Mouse (Mus musculus) hindbrain, embryonic 12.5 days (tissue): ENCODE data around the gene Glcci1. TPM values are rescaled to one million over a fixed set of nuclear protein-coding genes. Genes with fewer than 3 reads are reported as not detected.
"Not testable (repeated sequence)": the region's sequence is repeated elsewhere in the genome, so short reads cannot be mapped to it uniquely, and the experiment has no call there.

Experiments
- ATAC-seq: fragments of 200-750 bp; cut with Nextera tagmentation; 2 replicates; pipeline ENCODE4 v1.8.0; 2017; ENCODE audit warnings: moderate TSS enrichment; ENCODE audit not compliant: low FRiP score
- H3K27ac ChIP-seq: fragments of 300-500 bp; sonication (generic); 2 replicates; pipeline ENCODE4 v1.5.1; 2016; ENCODE audit warnings: mild to moderate bottlenecking
- H3K27me3 ChIP-seq: fragments of 300-500 bp; sonication (generic); 2 replicates; pipeline ENCODE4 v1.6.1; 2016; ENCODE audit warnings: mild to moderate bottlenecking
- H3K36me3 ChIP-seq: fragments of 300-500 bp; sonication (generic); 2 replicates; pipeline ENCODE4 v1.6.1; 2016; ENCODE audit warnings: mild to moderate bottlenecking
- H3K4me1 ChIP-seq: fragments of 300-500 bp; sonication (generic); 2 replicates; pipeline ENCODE4 v1.6.1; 2016
- H3K4me2 ChIP-seq: fragments of 300-500 bp; sonication (generic); replicated peaks from 2 replicates; pipeline ENCODE4 v1.6.1; 2016; ENCODE audit warnings: mild to moderate bottlenecking
- H3K4me3 ChIP-seq: fragments of 300-500 bp; sonication (generic); 2 replicates; pipeline ENCODE4 v1.5.1; 2016; ENCODE audit warnings: mild to moderate bottlenecking
- H3K9ac ChIP-seq: fragments of 300-500 bp; sonication (generic); 2 replicates; pipeline ENCODE4 v1.6.1; 2016; ENCODE audit warnings: mild to moderate bottlenecking, moderate library complexity
- H3K9me3 ChIP-seq: fragments of 300-500 bp; sonication (generic); replicated peaks from 2 replicates; pipeline ENCODE4 v1.6.1; 2016; ENCODE audit warnings: mild to moderate bottlenecking
- WGBS: fragments of 180-500 bp; shearing (Covaris S2); methylation state at CpG from one replicate; pipeline ENCODE4 v1.1.7; 2016; 5-methylcytosine and 5-hydroxymethylcytosine counted together
- polyA plus RNA-seq: library from polyadenylated mRNA; unstranded; fragments of >200 nt; fragmentation: Nextera tagmentation; extraction: Ambion mirVana; gene quantifications from 2 replicates; pipeline ENCODE4 v1.2.1, GENCODE M21; 2016

Gene Glcci1
- polyA plus RNA-seq, 1 experiment from 2014 or later, result 20.8 TPM

GRCm38 (mm10) chr6:8524717-8525116 lies 15.3 kb downstream of the Glcci1 start:
- 93% methylated on average over 5 of the region's 5 CpGs for WGBS
- ATAC-seq, result no peak
- no peak overlapping the region for H3K4me2 ChIP-seq

GRCm38 (mm10) chr6:8531104-8531894 lies 21.9 kb downstream of the Glcci1 start:
- H3K27ac ChIP-seq, result no peak overlapping the region
- H3K4me3 ChIP-seq, result no peak overlapping the region
- no peaks in the 10 kb centered on the region for H3K4me1 ChIP-seq
- 86% methylated on average over 4 of the region's 4 CpGs for WGBS
- H3K27me3 ChIP-seq, result no peaks in the 10 kb centered on the region
- no peak for ATAC-seq
- no peaks in the 10 kb centered on the region for H3K9me3 ChIP-seq
- H3K4me2 ChIP-seq, result no peak overlapping the region
- no peak overlapping the region for H3K9ac ChIP-seq
- H3K36me3 ChIP-seq, result no peaks in the 10 kb centered on the region

More at GRCm38 (mm10) chr6:8524717-8525116, 15.3 kb downstream of the Glcci1 start:
- H3K27me3 ChIP-seq, result no peaks in the 10 kb centered on the region
- H3K36me3 ChIP-seq, result no peaks in the 10 kb centered on the region
- no peaks in the 10 kb centered on the region for H3K4me1 ChIP-seq
- H3K9ac ChIP-seq, result no peak overlapping the region
- no peak overlapping the region for H3K4me3 ChIP-seq
- H3K27ac ChIP-seq, result no peak overlapping the region
- no peaks in the 10 kb centered on the region for H3K9me3 ChIP-seq

DNA sequence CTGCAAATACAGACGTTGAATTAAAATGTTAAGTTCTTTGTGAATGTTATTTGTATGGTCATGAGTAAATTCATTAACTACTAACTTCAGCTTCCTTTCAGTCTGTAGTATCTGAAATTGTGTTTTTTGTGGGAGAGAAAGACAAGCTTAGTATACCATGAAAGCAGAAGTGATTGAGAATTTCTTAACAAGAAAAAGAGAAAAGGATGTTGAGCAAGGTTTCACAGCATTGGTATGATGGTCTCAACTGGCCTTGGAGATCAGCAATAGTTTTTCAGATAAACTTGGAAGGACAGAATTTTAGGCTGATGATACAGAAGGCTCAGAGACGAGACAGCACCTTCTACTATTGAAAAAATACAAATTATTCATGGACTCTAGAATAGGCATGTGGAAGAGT lies 27.5 kb downstream of the Glcci1 start:
- no peak overlapping the region for H3K27ac ChIP-seq
- H3K9me3 ChIP-seq, result no peaks in the 10 kb centered on the region
- no peak overlapping the region for H3K4me2 ChIP-seq
- WGBS, result 86% methylated on average over 2 of the region's 2 CpGs
- no peaks in the 10 kb centered on the region for H3K27me3 ChIP-seq
- no peak overlapping the region for H3K4me3 ChIP-seq
- no peaks in the 10 kb centered on the region for H3K36me3 ChIP-seq
- ATAC-seq, result no peak
- no peak overlapping the region for H3K9ac ChIP-seq
- no peaks in the 10 kb centered on the region for H3K4me1 ChIP-seq

DNA sequence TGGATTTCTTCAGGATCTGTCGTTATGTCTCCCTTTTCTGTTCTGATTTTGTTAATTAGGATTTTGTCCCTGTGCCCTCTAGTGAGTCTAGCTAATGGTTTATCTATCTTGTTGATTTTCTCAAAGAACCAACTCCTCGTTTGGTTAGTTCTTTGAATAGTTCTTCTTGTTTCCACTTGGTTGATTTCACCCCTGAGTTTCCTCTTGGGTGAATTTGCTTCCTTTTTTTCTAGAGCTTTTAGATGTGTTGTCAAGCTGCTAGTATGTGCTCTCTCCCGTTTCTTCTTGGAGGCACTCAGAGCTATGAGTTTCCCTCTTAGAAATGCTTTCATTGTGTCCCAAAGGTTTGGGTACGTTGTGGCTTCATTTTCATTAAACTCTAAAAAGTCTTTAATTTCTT lies 32.1 kb downstream of the Glcci1 start:
- H3K4me3 ChIP-seq, H3K4me2 ChIP-seq, H3K9me3 ChIP-seq, ATAC-seq, H3K4me1 ChIP-seq, H3K36me3 ChIP-seq, H3K9ac ChIP-seq, H3K27me3 ChIP-seq, H3K27ac ChIP-seq: not testable (repeated sequence)
- WGBS, result 83% methylated on average over 4 of the region's 4 CpGs

GRCm38 (mm10) chr6:8544822-8545221 lies 35.4 kb downstream of the Glcci1 start:
- Histone ChIP-seq H3K4me1 (no peaks in the 10 kb centered on the region), H3K36me3 (peaks cover 4% of the 10 kb centered on the region), H3K27ac (no peak overlapping the region), H3K9ac (no peak overlapping the region), H3K4me3 (no peak overlapping the region), H3K27me3 (no peaks in the 10 kb centered on the region), H3K9me3 (no peaks in the 10 kb centered on the region), H3K4me2 (no peak overlapping the region)
- no peak for ATAC-seq
- WGBS, result 92% methylated on average over 5 of the region's 5 CpGs

- H3K9ac ChIP-seq, result no peak overlapping the region
- no peak for ATAC-seq
- no peak overlapping the region for H3K27ac ChIP-seq
- H3K4me3 ChIP-seq, result no peak overlapping the region
- no peaks in the 10 kb centered on the region for H3K4me1 ChIP-seq
- 95% methylated on average over 7 of the region's 7 CpGs for WGBS
- no peaks in the 10 kb centered on the region for H3K9me3 ChIP-seq
- no peaks in the 10 kb centered on the region for H3K27me3 ChIP-seq
- peaks cover 4% of the 10 kb centered on the region for H3K36me3 ChIP-seq
- H3K4me2 ChIP-seq, result no peak overlapping the region
Measured at GRCm38 (mm10) chr6:8545780-8546179, 36.4 kb downstream of the Glcci1 start.

DNA sequence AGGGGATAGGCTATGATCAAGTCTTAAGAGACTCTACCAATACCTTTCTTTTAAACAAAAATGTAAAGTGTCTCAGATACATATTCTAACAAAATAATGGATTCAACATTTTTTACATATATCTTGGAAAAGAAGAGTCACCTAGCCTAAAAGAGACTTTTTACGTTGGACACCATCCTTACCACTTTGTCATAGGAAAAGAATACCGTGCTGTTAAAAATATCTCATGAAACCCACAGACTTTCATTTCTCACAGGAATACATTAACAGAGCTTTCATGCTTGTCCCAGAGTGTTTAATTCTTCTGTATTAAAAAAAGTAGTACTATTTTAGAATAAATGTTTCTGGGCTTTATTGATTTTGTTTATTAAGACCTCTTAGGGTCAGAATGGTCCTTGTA lies 41.8 kb downstream of the Glcci1 start:
- Histone ChIP-seq H3K27me3 (no peaks in the 10 kb centered on the region), H3K4me2 (no peak overlapping the region), H3K27ac (no peak overlapping the region), H3K9ac (no peak overlapping the region), H3K9me3 (no peaks in the 10 kb centered on the region), H3K36me3 (no peaks in the 10 kb centered on the region), H3K4me3 (no peak overlapping the region), H3K4me1 (no peaks in the 10 kb centered on the region)
- ATAC-seq, result no peak
- 96% methylated on average over 2 of the region's 2 CpGs for WGBS

GRCm38 (mm10) chr6:8556849-8557571 lies 47.6 kb downstream of the Glcci1 start:
- H3K9me3 ChIP-seq, result no peaks in the 10 kb centered on the region
- no peak overlapping the region for H3K9ac ChIP-seq
- ATAC-seq, result no peak
- H3K4me2 ChIP-seq, result no peak overlapping the region
- no peak overlapping the region for H3K4me3 ChIP-seq
- H3K27ac ChIP-seq, result no peak overlapping the region
- WGBS, result 91% methylated on average over 5 of the region's 5 CpGs
- no peaks in the 10 kb centered on the region for H3K27me3 ChIP-seq
- no peaks in the 10 kb centered on the region for H3K36me3 ChIP-seq
- H3K4me1 ChIP-seq, result no peaks in the 10 kb centered on the region

GRCm38 (mm10) chr6:8560682-8561081 lies 51.3 kb downstream of the Glcci1 start:
- no peaks in the 10 kb centered on the region for H3K27me3 ChIP-seq
- no peak overlapping the region for H3K4me3 ChIP-seq
- no peak overlapping the region for H3K27ac ChIP-seq
- no peaks in the 10 kb centered on the region for H3K4me1 ChIP-seq
- H3K9me3 ChIP-seq, result no peaks in the 10 kb centered on the region
- no peak overlapping the region for H3K4me2 ChIP-seq
- WGBS, result 96% methylated on average over 2 of the region's 2 CpGs
- no peak overlapping the region for H3K9ac ChIP-seq
- no peaks in the 10 kb centered on the region for H3K36me3 ChIP-seq
- ATAC-seq, result no peak

DNA sequence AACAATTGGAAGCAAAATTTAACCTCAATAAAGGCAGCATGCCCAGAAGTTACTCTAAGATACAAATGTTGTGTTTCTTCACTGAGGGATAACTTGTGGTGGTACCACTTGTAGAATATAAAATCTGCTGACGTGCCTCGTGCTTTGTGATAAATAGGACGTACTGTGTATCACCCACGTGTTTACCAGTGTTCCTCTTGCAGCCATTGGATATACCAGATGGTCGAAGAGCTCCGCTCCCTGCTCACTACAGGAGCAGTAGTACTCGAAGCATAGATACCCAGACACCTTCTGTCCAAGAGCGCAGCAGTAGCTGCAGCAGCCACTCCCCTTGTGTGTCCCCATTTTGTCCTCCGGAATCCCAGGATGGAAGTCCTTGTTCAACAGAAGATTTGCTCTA lies 73.0 kb downstream of the Glcci1 start:
- H3K36me3 ChIP-seq, result no peaks in the 10 kb centered on the region; the same call in 1 of the 2 replicates
- no peak overlapping the region for H3K27ac ChIP-seq
- H3K9me3 ChIP-seq, result no peaks in the 10 kb centered on the region
- ATAC-seq, result no peak
- no peaks in the 10 kb centered on the region for H3K27me3 ChIP-seq
- 91% methylated on average over 9 of the region's 9 CpGs for WGBS
- H3K4me2 ChIP-seq, result no peak overlapping the region
- H3K4me3 ChIP-seq, result no peak overlapping the region
- no peaks in the 10 kb centered on the region for H3K4me1 ChIP-seq
- no peak overlapping the region for H3K9ac ChIP-seq

- ATAC-seq, result no peak
- 90% methylated on average over 3 of the region's 3 CpGs for WGBS
- Histone ChIP-seq H3K4me2 (no peak overlapping the region), H3K4me1 (no peaks in the 10 kb centered on the region), H3K9ac (no peak overlapping the region), H3K27ac (no peak overlapping the region), H3K9me3 (no peaks in the 10 kb centered on the region), H3K27me3 (no peaks in the 10 kb centered on the region), H3K4me3 (no peak overlapping the region), H3K36me3 (no peaks in the 10 kb centered on the region; the same call in 1 of the 2 replicates)
Measured at GRCm38 (mm10) chr6:8583892-8584291, 74.5 kb downstream of the Glcci1 start.

DNA sequence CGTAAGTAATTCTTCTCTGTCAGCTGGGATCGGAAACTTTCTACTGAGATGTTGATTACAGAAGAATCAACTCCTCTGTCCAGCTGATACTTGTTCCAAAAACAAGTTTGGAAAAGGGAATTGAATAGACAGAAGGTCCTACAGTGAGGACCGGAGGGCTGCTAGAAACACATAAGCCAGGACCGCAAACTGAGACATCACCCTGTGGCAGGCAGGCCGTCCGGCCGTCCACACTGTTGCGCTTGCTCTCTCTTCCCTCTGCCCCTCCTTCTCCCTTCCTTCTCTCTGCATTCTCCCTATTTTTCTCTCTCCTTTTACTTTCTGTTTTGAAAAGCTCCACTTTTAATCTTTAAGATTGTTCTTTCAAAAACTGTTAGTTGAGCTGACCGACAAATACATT lies 82.3 kb downstream of the Glcci1 start:
- Histone ChIP-seq H3K9me3 (no peaks in the 10 kb centered on the region), H3K36me3 (no peaks in the 10 kb centered on the region), H3K27me3 (no peaks in the 10 kb centered on the region), H3K4me2 (no peak overlapping the region), H3K4me1 (no peaks in the 10 kb centered on the region), H3K9ac (no peak overlapping the region), H3K4me3 (no peak overlapping the region), H3K27ac (no peak overlapping the region)
- no peak for ATAC-seq
- 87% methylated on average over 9 of the region's 9 CpGs for WGBS

- 77% methylated on average over 2 of the region's 2 CpGs for WGBS
- ATAC-seq, result no peak
- Histone ChIP-seq H3K4me2 (no peak overlapping the region), H3K9ac (no peak overlapping the region), H3K36me3 (no peaks in the 10 kb centered on the region), H3K4me1 (no peaks in the 10 kb centered on the region), H3K4me3 (no peak overlapping the region), H3K27ac (no peak overlapping the region), H3K9me3 (no peaks in the 10 kb centered on the region), H3K27me3 (no peaks in the 10 kb centered on the region)
Measured at GRCm38 (mm10) chr6:8617369-8617768, 108.0 kb downstream of the Glcci1 start.
